Mouse (Mus musculus) cerebellum, adult 18-20 months (tissue): ENCODE results near the gene Scamp3.
A peak's percentile ranks its signal among the peaks of the same experiment; 100 is the strongest.
"Not testable (repeated sequence)": the region's sequence is repeated elsewhere in the genome, so short reads cannot be mapped to it uniquely, and the experiment has no call there.

ENCODE experiments used
- DNase-seq, 2 experiments: peaks; one replicate each; pipeline ENCODE4 v3.0.0; 2021

Gene Scamp3

GRCm38 (mm10) chr3:89199839-89200238 is 22.6 kb downstream of the Scamp3 start:
- no peak for DNase-seq

DNA sequence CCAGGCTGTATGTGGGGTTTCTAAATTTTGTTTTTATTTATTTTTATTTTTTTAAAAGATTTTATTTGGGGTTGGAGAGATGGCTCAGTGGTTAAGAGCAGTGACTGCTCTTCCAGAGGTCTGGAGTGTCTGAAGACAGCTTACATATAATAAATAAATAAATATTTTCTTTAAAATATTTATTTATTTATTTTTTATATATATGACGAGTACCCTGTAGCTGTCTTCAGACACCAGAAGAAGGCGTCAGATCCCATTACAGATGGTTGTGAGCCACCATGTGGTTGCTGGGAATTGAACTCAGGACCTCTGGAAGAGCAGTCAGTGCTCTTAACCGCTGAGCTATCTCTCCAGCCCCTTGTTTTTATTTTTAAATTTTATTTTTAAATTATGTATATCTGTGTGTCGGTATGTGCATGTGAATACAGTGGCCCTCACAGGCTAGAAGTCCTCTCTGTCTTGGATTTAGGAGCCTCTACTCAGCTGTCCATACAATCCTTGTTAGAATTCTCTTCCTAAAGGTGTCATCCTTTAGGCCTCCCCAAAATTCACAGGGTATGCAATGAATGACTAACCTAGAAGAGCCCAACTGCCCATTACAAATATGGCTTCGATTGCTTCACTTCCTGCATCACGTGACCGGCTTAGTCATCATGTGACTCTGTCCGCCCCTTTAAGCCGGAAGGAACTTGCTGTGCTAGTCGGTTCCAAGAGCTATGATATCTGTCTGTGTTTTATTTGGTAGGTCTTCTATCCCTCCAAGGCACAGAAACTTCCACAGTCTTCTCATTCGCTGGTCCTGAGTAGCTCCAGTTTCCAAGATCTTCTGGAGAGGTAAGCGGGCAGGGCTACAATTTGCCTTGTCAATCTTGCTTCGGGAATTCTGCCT is 25.2 kb downstream of the Scamp3 start, which contains the start of gene Gba:
Gene Gba, plus strand, starts transcription at position 676 of the 889 bp plus-strand sequence.
- DNase-seq = peak; percentile 83 to 89

GRCm38 (mm10) chr3:89203142-89203514 is 25.9 kb downstream of the Scamp3 start:
- DNase-seq = no peak

GRCm38 (mm10) chr3:89206079-89206478 is 28.8 kb downstream of the Scamp3 start:
- DNase-seq = no peak

- no peak for DNase-seq
Observed at GRCm38 (mm10) chr3:89206695-89207094, 29.4 kb downstream of the Scamp3 start.

DNA sequence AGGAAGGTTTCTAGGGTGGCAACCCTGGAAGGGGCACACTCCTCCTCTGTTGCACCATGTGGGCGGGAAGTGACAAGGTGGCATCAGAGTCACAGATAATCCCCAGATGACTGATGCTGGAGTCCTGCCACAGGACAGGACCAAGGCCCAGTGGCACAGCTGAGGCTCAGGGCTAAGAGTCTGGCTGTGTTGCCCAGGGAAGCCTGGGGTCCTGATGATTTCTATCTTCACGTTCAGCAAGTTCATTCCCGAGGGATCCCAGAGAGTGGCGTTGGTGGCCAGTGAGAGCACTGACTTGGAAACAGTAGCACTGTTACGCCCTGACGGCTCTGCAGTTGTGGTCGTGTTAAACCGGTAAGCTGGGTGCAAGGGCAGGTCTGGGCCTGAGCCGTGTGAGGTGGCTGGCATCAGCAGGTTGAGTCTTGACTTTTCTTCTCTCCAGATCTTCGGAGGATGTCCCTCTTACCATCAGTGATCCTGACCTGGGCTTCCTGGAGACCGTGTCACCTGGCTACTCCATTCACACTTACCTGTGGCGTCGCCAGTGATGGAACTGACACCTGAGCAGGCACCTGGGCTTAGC is 30.9 kb downstream of the Scamp3 start:
- DNase-seq = no peak

DNA sequence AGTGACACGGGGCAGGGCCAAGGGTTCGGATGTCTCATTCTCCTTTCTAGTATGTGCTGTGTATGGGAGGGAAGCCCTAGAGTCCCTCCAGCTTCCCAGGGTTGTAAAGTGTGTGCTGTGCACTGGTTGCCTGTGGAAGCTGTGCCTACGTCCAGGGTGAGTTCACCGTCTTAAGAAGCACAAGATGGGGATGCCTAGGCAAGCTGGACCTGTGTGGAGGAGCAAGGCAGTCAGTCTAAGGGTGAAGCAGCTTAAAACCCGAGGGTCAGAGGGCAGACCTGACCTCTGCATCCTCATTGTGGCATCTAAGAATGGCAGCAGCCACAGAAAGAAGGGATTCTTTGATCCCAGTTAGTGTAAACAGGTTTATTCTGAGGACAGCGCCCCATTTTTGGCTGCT is 31.5 kb downstream of the Scamp3 start:
- no peak for DNase-seq

DNA sequence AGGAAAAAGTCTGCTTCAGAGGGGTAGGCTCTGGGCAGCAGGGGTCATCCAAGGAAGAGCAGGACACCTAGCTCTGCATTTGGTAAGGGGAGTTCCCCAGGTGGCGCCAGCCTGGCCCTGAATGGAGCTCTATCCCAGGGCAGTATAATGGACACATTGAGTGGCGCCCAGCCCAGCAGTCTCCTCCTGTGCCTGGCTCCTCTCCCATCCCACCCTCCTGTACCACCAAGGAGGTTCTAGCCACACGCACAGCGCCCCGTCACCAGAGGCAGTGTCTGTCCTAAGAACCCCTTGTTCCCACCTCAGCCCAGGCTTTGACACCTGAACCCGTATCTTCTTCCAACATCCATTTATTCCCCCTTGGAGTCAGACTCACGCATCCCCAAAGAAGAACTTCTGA is 32.5 kb downstream of the Scamp3 start:
- no peak for DNase-seq

- peak in 1 of 2 experiments; percentile 2 for DNase-seq
Observed at GRCm38 (mm10) chr3:89210162-89210561, 32.9 kb downstream of the Scamp3 start.

DNA sequence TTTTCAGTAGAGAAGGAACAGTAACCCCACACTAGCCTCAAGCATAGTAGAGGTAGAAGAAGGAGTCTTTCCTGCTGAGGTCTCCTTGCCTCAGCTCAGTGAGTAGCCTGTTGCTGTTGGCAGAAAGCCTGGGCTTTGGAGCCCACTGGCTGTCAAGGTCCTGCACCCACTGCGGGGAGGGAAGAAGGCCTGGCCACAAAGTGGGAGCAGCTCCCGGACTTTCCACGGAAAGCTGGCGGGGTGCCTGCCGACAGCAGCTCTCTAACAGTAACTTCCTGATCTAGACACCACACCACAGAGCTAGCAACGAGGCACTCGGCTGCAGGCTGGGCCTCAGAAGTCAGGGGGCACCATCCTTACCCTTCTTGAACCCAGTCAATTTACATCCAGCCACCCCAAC is 33.5 kb downstream of the Scamp3 start:
- DNase-seq = peak in 1 of 2 experiments; percentile 12

GRCm38 (mm10) chr3:89213803-89214530 is 36.7 kb downstream of the Scamp3 start:
- peak; percentile 91 to 94 for DNase-seq

DNA sequence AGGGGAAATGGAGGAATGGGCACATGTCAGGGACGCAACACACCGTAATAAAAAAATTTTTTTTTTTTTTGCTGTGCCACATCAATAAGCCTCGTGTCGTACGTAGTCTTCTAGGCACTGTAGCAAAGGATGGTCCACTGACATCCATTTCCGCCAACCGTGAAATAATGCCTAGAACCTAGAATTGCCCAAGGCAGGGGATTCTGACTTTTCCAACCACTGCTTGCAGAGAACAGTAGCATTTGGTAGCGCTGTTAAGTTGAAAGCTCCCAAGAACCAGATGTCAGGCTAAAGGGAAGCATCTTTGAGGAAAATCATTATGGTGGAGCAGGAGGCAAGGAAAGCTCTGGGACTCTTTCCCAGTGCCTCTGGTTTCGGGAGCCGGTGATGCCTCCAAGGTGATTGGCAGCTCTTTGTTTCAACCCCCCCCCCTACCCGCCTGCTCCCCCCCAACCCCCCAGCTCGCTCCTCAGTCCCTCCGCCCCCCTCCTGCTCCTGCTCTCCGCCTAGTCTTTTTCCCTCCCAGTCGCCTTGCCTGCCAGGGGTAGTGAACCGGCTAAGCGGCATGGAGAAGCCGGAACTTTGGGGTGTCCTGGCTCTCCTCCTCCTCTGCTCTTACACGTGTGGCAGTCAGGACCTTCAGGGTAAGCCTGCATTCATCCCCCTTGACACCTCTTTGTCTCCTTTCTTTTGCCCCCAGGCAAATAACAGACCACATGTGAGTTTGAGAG is 37.6 kb downstream of the Scamp3 start, which contains the start of gene Thbs3:
Gene Thbs3, plus strand, starts transcription at position 500 of the 731 bp plus-strand sequence.
- no peak for DNase-seq

- DNase-seq = peak; percentile 89 to 90
Observed at GRCm38 (mm10) chr3:89215853-89216252, 38.6 kb downstream of the Scamp3 start.

- DNase-seq = not testable (repeated sequence)
Observed at GRCm38 (mm10) chr3:89216407-89216806, 39.1 kb downstream of the Scamp3 start.

GRCm38 (mm10) chr3:89218271-89218670 is 41.0 kb downstream of the Scamp3 start:
- no peak for DNase-seq

- DNase-seq = no peak
Observed at GRCm38 (mm10) chr3:89219546-89219945, 42.3 kb downstream of the Scamp3 start.

- DNase-seq = no peak
Observed at GRCm38 (mm10) chr3:89221167-89221566, 43.9 kb downstream of the Scamp3 start.

DNA sequence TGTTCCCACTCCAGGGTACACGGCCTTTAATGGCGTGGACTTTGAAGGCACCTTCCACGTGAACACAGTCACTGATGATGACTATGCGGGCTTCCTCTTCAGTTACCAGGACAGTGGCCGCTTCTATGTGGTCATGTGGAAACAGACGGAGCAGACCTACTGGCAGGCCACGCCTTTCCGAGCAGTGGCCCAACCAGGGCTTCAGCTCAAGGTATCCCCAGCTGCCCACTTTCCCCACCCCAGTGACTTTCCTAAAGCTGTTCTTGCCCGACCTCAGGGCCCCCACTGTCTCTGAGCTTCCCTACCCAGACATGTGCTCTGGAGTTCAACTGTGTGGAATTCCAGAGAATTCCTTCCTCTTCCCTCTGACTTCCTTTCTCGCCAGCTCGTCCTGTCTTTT is 47.5 kb downstream of the Scamp3 start:
- DNase-seq = no peak

- no peak for DNase-seq
Observed at GRCm38 (mm10) chr3:89225321-89225815, 48.1 kb downstream of the Scamp3 start.

- no peak for DNase-seq
Observed at GRCm38 (mm10) chr3:89225918-89226317, 48.6 kb downstream of the Scamp3 start.

DNA sequence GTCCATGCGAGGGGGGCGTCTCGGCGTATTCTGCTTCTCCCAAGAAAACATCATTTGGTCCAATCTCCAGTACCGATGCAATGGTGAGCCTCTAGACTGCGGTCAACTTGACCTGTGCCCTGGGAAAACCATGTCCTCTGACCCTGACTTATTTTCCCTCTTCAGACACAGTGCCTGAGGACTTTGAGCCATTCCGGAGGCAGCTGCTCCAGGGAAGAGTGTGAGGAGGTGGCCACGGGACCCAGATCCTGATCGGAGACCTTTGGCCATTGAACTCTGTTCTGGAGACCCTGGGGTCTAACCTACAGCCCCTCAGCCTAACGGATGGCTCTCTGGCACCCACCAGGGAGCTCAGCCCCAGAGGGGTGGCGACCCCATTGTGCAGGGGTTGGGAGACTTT is 49.1 kb downstream of the Scamp3 start:
- DNase-seq = no peak

- DNase-seq = no peak
Observed at GRCm38 (mm10) chr3:89226900-89227299, 49.6 kb downstream of the Scamp3 start, which contains the start of gene Mtx1. TSS of gene Mtx1 (minus strand) at chr3:89227088.
